Mouse (Mus musculus): Measurements from ENCODE around the gene Ube2j1. TPM values are rescaled to one million over a fixed set of nuclear protein-coding genes. Genes with fewer than 3 reads are reported as not detected.

Ube2j1 gene
- polyA plus RNA-seq, 1 experiment = 35.5 TPM

GRCm38 (mm10) chr4:33067331-33067730 lies 36.1 kb downstream of the Ube2j1 start:
- peaks cover 36% of the 10 kb centered on the region for H3K27me3 ChIP-seq (replicated peaks)
- TF ChIP-seq GATA1 (IDR thresholded peaks at IDR 0.05; ENCODE audit: borderline replicate concordance, low read length) (no peak), FLI1 (IDR thresholded peaks at IDR 0.05; ENCODE audit: low read length) (no peak)
- no peak overlapping the region for H3K4me3 ChIP-seq (replicated peaks)
- H3K9me3 ChIP-seq = no peaks in the 10 kb centered on the region
- H3K36me3 ChIP-seq (replicated peaks; ENCODE audit: low read length) = no peaks in the 10 kb centered on the region
- peaks cover 36% of the 10 kb centered on the region for H3K4me1 ChIP-seq

DNA sequence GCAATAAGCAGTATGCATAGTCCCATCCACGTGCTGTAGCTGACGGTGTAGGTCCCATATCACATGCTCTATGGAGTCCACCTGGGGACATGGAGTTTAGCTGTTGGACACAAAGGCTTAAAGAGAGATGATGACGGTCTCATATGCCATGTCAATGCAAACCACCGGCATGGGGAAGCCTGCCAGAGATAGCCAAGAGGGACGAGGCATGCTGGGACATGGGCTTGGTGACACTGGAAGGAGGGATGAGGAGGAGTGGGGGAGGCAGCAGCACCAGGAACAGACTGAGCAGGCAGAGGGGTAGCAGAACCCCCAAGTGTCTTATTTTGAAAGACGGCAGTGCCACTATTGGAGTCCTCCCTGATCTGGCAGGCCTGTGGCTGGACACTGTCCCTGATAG lies 36.6 kb downstream of the Ube2j1 start:
- Histone ChIP-seq H3K9me3 (no peaks in the 10 kb centered on the region), H3K36me3 (replicated peaks; ENCODE audit: low read length) (no peaks in the 10 kb centered on the region), H3K4me3 (replicated peaks) (no peak overlapping the region), H3K27me3 (replicated peaks) (peaks cover 36% of the 10 kb centered on the region), H3K4me1 (peaks cover 41% of the 10 kb centered on the region)
- TF ChIP-seq FLI1 (IDR thresholded peaks at IDR 0.05; ENCODE audit: low read length) (no peak), GATA1 (IDR thresholded peaks at IDR 0.05; ENCODE audit: borderline replicate concordance, low read length) (no peak)

GRCm38 (mm10) chr4:33068894-33069293 lies 37.7 kb downstream of the Ube2j1 start:
- H3K9me3 ChIP-seq = no peaks in the 10 kb centered on the region
- H3K27me3 ChIP-seq (replicated peaks) = peaks cover 28% of the 10 kb centered on the region
- no peak overlapping the region for H3K4me3 ChIP-seq (replicated peaks)
- TF ChIP-seq GATA1 (IDR thresholded peaks at IDR 0.05; ENCODE audit: borderline replicate concordance, low read length) (no peak), FLI1 (IDR thresholded peaks at IDR 0.05; ENCODE audit: low read length) (no peak)
- H3K36me3 ChIP-seq (replicated peaks; ENCODE audit: low read length) = no peaks in the 10 kb centered on the region
- peaks cover 51% of the 10 kb centered on the region for H3K4me1 ChIP-seq

GRCm38 (mm10) chr4:33070326-33070725 lies 39.1 kb downstream of the Ube2j1 start:
- H3K36me3 ChIP-seq (replicated peaks; ENCODE audit: low read length) = no peaks in the 10 kb centered on the region
- H3K27me3 ChIP-seq (replicated peaks) = peaks cover 24% of the 10 kb centered on the region
- no peaks in the 10 kb centered on the region for H3K9me3 ChIP-seq
- no peak for TF ChIP-seq FLI1 (IDR thresholded peaks at IDR 0.05; ENCODE audit: low read length)
- no peak for TF ChIP-seq GATA1 (IDR thresholded peaks at IDR 0.05; ENCODE audit: borderline replicate concordance, low read length)
- H3K4me1 ChIP-seq = peaks cover 60% of the 10 kb centered on the region
- H3K4me3 ChIP-seq (replicated peaks) = no peak overlapping the region

DNA sequence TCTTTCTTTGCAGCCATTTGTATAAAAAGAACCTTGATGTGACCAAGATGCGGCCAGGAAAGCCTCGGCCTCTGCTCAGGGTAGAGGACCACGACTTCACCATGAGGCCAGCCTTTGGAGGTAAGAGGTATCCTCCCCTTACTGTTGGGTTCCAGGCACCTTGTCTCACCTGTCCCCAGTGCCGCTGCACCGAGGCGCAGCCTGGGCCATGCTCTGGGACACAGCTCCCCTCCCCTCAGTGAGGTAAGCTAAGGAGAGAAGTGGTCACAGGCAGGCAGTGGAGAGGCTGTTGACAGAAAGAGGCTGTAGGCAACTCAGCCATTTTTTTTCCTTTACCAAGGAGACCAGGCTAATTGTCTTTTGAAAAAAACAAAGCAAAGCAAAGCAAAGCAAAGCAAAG lies 40.1 kb downstream of the Ube2j1 start:
- Histone ChIP-seq H3K27me3 (replicated peaks) (peaks cover 22% of the 10 kb centered on the region), H3K36me3 (replicated peaks; ENCODE audit: low read length) (no peaks in the 10 kb centered on the region), H3K4me3 (replicated peaks) (no peak overlapping the region), H3K4me1 (peaks cover 59% of the 10 kb centered on the region), H3K9me3 (no peaks in the 10 kb centered on the region)
- TF ChIP-seq GATA1 (IDR thresholded peaks at IDR 0.05; ENCODE audit: borderline replicate concordance, low read length) = no peak
- no peak for TF ChIP-seq FLI1 (IDR thresholded peaks at IDR 0.05; ENCODE audit: low read length)

- peaks cover 27% of the 10 kb centered on the region for H3K27me3 ChIP-seq (replicated peaks)
- no peak for TF ChIP-seq GATA1 (IDR thresholded peaks at IDR 0.05; ENCODE audit: borderline replicate concordance, low read length)
- no peak for TF ChIP-seq FLI1 (IDR thresholded peaks at IDR 0.05; ENCODE audit: low read length)
- peaks cover 58% of the 10 kb centered on the region for H3K4me1 ChIP-seq
- H3K4me3 ChIP-seq (replicated peaks) = peak overlapping the region; percentile 76
- no peaks in the 10 kb centered on the region for H3K36me3 ChIP-seq (replicated peaks; ENCODE audit: low read length)
- no peaks in the 10 kb centered on the region for H3K9me3 ChIP-seq
Measured at GRCm38 (mm10) chr4:33072526-33073161, 41.4 kb downstream of the Ube2j1 start.

DNA sequence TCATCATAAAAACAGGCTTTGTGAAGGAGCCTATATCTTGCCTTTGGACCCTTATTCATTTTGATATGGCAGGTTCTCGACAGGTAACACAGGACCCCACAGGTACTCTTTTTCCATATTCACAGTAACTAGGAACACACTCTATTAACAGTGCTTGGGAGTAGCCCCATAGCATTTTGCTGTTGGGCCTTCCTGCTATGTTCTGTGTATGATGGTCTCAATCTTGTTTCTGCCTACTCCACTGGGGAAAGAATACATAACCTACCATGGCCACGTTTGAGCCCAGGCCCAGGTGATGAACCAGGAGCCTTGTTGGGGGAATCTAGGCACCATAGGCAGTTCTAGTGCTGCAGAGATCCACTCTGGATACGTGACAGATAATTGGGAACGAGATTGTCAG lies 43.2 kb downstream of the Ube2j1 start:
- no peak for TF ChIP-seq FLI1 (IDR thresholded peaks at IDR 0.05; ENCODE audit: low read length)
- TF ChIP-seq GATA1 (IDR thresholded peaks at IDR 0.05; ENCODE audit: borderline replicate concordance, low read length) = no peak

DNA sequence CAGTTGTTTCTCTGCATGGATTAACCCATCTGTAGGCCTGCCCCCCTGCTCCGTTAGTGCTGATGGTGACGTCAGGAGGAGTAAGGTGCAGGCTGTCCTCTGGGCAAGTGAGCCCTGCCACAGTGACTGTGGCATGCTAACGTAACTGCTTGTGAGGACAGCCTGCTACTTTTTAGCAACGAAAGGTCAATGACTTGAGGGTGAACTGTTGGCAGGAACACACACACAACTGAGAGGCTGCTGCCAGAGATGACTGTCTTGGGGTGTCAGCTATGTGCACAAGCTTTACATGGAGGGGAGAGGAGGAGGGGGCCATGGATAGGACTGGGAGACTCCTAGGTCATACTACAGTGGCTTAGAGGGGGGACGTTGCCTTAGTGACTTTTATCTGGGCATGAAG lies 43.6 kb downstream of the Ube2j1 start:
- Histone ChIP-seq H3K4me1 (peaks cover 47% of the 10 kb centered on the region), H3K4me3 (replicated peaks) (no peak overlapping the region), H3K27me3 (replicated peaks) (peaks cover 27% of the 10 kb centered on the region), H3K36me3 (replicated peaks; ENCODE audit: low read length) (no peaks in the 10 kb centered on the region), H3K9me3 (peaks cover 9% of the 10 kb centered on the region)
- TF ChIP-seq FLI1 (IDR thresholded peaks at IDR 0.05; ENCODE audit: low read length) (no peak), GATA1 (IDR thresholded peaks at IDR 0.05; ENCODE audit: borderline replicate concordance, low read length) (no peak)

More for the DNA sequence above, 43.2 kb downstream of the Ube2j1 start:
- peaks cover 47% of the 10 kb centered on the region for H3K4me1 ChIP-seq
- peaks cover 27% of the 10 kb centered on the region for H3K27me3 ChIP-seq (replicated peaks)
- H3K9me3 ChIP-seq = peaks cover 9% of the 10 kb centered on the region
- no peaks in the 10 kb centered on the region for H3K36me3 ChIP-seq (replicated peaks; ENCODE audit: low read length)
- no peak overlapping the region for H3K4me3 ChIP-seq (replicated peaks)

DNA sequence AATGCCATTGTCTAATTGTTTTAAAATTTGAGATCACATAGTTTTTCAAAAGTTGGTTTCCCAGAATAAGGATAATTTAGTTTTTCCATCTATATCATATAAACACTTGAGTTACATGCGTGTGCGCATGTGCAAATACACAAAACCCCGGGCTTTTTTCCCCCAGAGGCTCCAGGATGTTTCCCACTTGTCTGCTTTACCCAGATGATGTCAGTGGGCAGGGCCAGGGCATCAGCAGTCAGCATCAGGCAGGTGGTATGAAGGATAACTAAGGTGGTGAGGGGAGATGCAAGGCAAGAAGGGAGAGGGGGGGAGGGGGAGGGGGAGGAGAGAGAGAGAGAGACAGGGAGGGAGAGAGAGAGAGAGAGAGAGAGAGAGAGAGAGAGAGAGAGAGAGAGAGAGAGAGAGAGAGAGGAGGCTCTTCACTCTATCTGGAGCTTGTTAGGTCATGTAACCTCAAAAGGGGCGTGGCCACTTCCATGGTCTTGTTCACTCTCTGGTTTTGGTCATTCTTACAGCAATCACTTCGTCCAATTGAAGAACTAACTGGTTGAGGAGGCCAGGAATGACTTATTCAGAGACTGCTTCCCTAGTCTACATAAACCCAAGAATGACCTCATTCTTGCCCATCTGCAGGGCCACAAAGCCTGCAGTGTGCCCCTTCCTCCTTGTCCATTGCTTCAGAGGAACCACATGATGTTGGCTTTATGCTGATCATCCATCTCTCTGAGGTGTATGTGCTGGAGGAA lies 44.7 kb downstream of the Ube2j1 start:
- Histone ChIP-seq H3K36me3 (replicated peaks; ENCODE audit: low read length) (no peaks in the 10 kb centered on the region), H3K4me3 (replicated peaks) (no peak overlapping the region), H3K9me3 (peaks cover 9% of the 10 kb centered on the region), H3K4me1 (peaks cover 47% of the 10 kb centered on the region), H3K27me3 (replicated peaks) (peaks cover 24% of the 10 kb centered on the region)
- TF ChIP-seq FLI1 (IDR thresholded peaks at IDR 0.05; ENCODE audit: low read length) (no peak), GATA1 (IDR thresholded peaks at IDR 0.05; ENCODE audit: borderline replicate concordance, low read length) (no peak)

DNA sequence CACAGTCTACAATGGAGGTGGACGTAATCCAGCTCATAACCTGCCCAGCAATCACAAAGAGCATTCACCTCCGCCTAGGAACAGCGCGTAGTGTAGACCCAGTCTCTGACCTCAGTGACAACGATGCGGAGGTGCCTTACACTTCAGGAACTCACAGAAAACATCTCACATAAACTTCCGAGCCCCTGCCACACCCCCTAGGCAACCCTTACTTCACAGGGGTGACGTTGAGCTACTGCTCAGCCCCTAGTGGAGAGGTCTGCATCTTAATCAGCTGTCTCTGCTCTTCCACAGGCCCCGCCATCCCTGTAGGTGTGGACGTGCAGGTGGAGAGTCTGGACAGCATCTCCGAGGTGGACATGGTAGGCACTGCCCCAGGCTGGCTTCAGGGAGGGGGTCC lies 45.9 kb downstream of the Ube2j1 start:
- TF ChIP-seq FLI1 (IDR thresholded peaks at IDR 0.05; ENCODE audit: low read length) = no peak
- TF ChIP-seq GATA1 (IDR thresholded peaks at IDR 0.05; ENCODE audit: borderline replicate concordance, low read length) = no peak
- Histone ChIP-seq H3K9me3 (peaks cover 12% of the 10 kb centered on the region), H3K27me3 (replicated peaks) (peaks cover 22% of the 10 kb centered on the region), H3K4me1 (peaks cover 35% of the 10 kb centered on the region), H3K4me3 (replicated peaks) (no peak overlapping the region), H3K36me3 (replicated peaks; ENCODE audit: low read length) (no peaks in the 10 kb centered on the region)
